Mouse (Mus musculus): ENCODE measurements around the gene Pank3. TPM values are rescaled to one million over a fixed set of nuclear protein-coding genes. Genes with fewer than 3 reads are reported as not detected.

Gene Pank3
- total and polyA plus RNA-seq, 3 experiments: 18.2 to 40.2 (median 22.5) TPM

DNA sequence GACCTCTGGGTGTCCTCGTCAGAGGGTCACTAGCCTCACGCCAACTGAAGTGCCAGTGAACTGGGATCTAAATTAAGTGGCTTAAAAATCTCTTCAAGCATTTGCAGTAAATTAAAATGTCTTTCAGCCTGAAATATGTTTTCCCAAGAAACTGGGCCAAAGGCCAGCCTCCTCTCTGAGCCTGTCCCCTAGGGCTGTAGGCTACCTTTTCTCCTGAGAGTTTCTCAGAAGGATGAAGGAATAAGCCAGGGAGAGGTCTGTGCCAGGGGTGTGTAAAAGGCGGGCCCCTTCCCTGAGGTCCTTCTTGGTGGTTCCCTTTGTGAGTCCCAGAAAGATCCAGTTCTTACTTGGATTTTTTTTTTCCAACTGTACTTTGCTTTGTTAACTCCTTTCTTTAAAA is 31.2 kb upstream of the Pank3 start:
- dilution Hi-C loops (cut with MboI; ENCODE audit: extremely low pct_ligation_motif_present, extremely low pct_unique_long_range_greater_than_20kb, low sequenced_read_pairs): no loop called here
- Histone ChIP-seq H3K36me3 (replicated peaks in 1 of 2; ENCODE audit: control insufficient read depth in 1 of 2, insufficient read depth in 1 of 2, low read length in 1 of 2) (no peaks in the 10 kb centered on the region), H3K4me3 (replicated peaks in 1 of 3; ENCODE audit: low read depth in 2 of 3, low read length in 2 of 3, poor library complexity in 1 of 3) (no peak overlapping the region), H3K27me3 (replicated peaks) (peaks cover 9% of the 10 kb centered on the region), H3K4me1 (ENCODE audit: control insufficient read depth in 1 of 2, insufficient read depth in 2 of 2) (no peaks in the 10 kb centered on the region), H3K27ac (ENCODE audit: insufficient read depth, low read depth) (no peak overlapping the region), H3K9me3 (replicated peaks; ENCODE audit: low read length) (peaks cover 2% of the 10 kb centered on the region), H3K9ac (ENCODE audit: insufficient read depth, low read depth) (no peak overlapping the region), H3K79me2 (replicated peaks; ENCODE audit: control insufficient read depth, extremely low read depth, insufficient read depth, poor library complexity, severe bottlenecking) (no peaks in the 10 kb centered on the region), H3K4me2 (ENCODE audit: insufficient read depth, low read depth, poor library complexity, severe bottlenecking) (no peak overlapping the region)
- DNase-seq (ENCODE audit: extremely low read depth): no peak
- in situ Hi-C loops (cut with MboI; ENCODE audit: low pct_ligation_motif_present, low pct_unique_long_range_greater_than_20kb, low sequenced_read_pairs): no loop called here
- TF ChIP-seq PAX5 (IDR thresholded peaks at IDR 0.05; ENCODE audit: low read length) (no peak), MAX (IDR thresholded peaks at IDR 0.05; ENCODE audit: low read length) (no peak), RCOR1 (conservative IDR thresholded peaks at IDR 0.05; ENCODE audit: low read depth, low read length) (no peak)

DNA sequence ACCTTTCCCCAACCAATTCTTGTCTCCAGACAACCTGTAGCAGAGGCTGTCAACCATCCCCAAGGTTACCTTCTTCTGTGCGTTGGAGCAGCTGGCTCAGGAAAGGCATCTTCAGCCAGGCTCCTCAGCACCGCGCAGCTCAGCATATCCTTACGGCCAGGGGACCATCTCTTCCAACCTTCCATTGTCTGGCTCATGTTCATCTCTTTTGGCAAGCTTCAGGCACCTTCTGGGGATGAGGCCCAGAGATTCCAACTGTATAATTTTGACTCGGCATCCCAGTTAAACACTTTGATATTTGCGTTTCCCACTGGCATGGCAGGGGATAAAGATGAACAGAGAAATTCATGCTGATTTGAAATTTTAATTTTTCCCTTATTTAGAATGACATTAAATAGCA is 25.7 kb upstream of the Pank3 start:
- dilution Hi-C loops (cut with MboI; ENCODE audit: extremely low pct_ligation_motif_present, extremely low pct_unique_long_range_greater_than_20kb, low sequenced_read_pairs): no loop called here
- Histone ChIP-seq H3K36me3 (replicated peaks in 1 of 2; ENCODE audit: control insufficient read depth in 1 of 2, insufficient read depth in 1 of 2, low read length in 1 of 2) (no peaks in the 10 kb centered on the region), H3K27ac (ENCODE audit: insufficient read depth, low read depth) (no peak overlapping the region), H3K4me1 (ENCODE audit: control insufficient read depth in 1 of 2, insufficient read depth in 2 of 2) (0 out of 4 replicates have a peak, but pooled peaks cover 2 to 3% of the 10 kb centered on the region in 2 experiments), H3K9me3 (replicated peaks; ENCODE audit: low read length) (peaks cover 5% of the 10 kb centered on the region), H3K79me2 (replicated peaks; ENCODE audit: control insufficient read depth, extremely low read depth, insufficient read depth, poor library complexity, severe bottlenecking) (no peaks in the 10 kb centered on the region), H3K9ac (ENCODE audit: insufficient read depth, low read depth) (no peak overlapping the region), H3K27me3 (replicated peaks) (peaks cover 2% of the 10 kb centered on the region), H3K4me3 (replicated peaks in 1 of 3; ENCODE audit: low read depth in 2 of 3, low read length in 2 of 3, poor library complexity in 1 of 3) (no peak overlapping the region), H3K4me2 (ENCODE audit: insufficient read depth, low read depth, poor library complexity, severe bottlenecking) (no peak overlapping the region)
- TF ChIP-seq MAFK (IDR thresholded peaks at IDR 0.05; ENCODE audit: insufficient replicate concordance, low read length): no peak
- in situ Hi-C loops (cut with MboI; ENCODE audit: low pct_ligation_motif_present, low pct_unique_long_range_greater_than_20kb, low sequenced_read_pairs): no loop called here
- DNase-seq (ENCODE audit: extremely low read depth): no peak

DNA sequence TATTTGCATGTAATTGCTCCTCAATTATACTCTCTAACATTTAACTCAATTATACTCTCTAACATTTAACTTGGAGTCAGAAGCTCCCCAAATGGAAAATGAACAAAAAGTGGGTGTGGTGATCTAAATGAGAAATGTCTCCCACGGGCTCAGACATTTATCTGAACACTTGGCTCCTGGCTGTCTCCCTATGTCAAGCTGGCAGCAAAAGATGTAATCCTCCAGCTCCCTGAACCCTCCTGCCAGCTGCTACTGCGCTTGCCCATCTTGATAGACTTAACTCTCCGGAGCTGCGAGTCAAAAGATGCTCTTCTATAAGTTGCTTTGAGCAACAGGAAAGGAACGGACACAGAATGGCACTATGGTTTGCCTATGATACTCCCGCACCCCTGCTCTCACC is 24.7 kb upstream of the Pank3 start:
- Histone ChIP-seq H3K4me1 (ENCODE audit: control insufficient read depth in 1 of 2, insufficient read depth in 2 of 2) (0 out of 4 replicates have a peak, but pooled peaks cover 2 to 3% of the 10 kb centered on the region in 2 experiments), H3K9ac (ENCODE audit: insufficient read depth, low read depth) (no peak overlapping the region), H3K27ac (ENCODE audit: insufficient read depth, low read depth) (no peak overlapping the region), H3K4me2 (ENCODE audit: insufficient read depth, low read depth, poor library complexity, severe bottlenecking) (no peak overlapping the region), H3K36me3 (replicated peaks in 1 of 2; ENCODE audit: control insufficient read depth in 1 of 2, insufficient read depth in 1 of 2, low read length in 1 of 2) (no peaks in the 10 kb centered on the region), H3K4me3 (replicated peaks in 1 of 3; ENCODE audit: low read depth in 2 of 3, low read length in 2 of 3, poor library complexity in 1 of 3) (no peak overlapping the region), H3K79me2 (replicated peaks; ENCODE audit: control insufficient read depth, extremely low read depth, insufficient read depth, poor library complexity, severe bottlenecking) (no peaks in the 10 kb centered on the region), H3K9me3 (replicated peaks; ENCODE audit: low read length) (peaks cover 5% of the 10 kb centered on the region), H3K27me3 (replicated peaks) (no peaks in the 10 kb centered on the region)
- TF ChIP-seq NRF1 (IDR thresholded peaks at IDR 0.05; ENCODE audit: low read depth, low read length) (no peak), NELFE (IDR thresholded peaks at IDR 0.05; ENCODE audit: low read depth, low read length) (no peak), ZKSCAN1 (IDR thresholded peaks at IDR 0.05; ENCODE audit: borderline replicate concordance, low read depth, low read length) (no peak), ELF1 (IDR thresholded peaks at IDR 0.05; ENCODE audit: low read depth, low read length) (no peak), MAZ (IDR thresholded peaks at IDR 0.05; ENCODE audit: low read depth, low read length) (no peak), BHLHE40 (IDR thresholded peaks at IDR 0.05; ENCODE audit: low read depth, low read length) (no peak), ZMIZ1 (IDR thresholded peaks at IDR 0.05; ENCODE audit: low read depth, low read length) (no peak), MXI1 (IDR thresholded peaks at IDR 0.05; ENCODE audit: low read depth, low read length) (no peak), MAFK (IDR thresholded peaks at IDR 0.05; ENCODE audit: insufficient replicate concordance, low read length) (no peak), JUN (IDR thresholded peaks at IDR 0.05; ENCODE audit: insufficient read depth, low read depth, low read length) (no peak), RCOR1 (conservative IDR thresholded peaks at IDR 0.05; ENCODE audit: low read depth, low read length) (no peak), USF1 (IDR thresholded peaks at IDR 0.05; ENCODE audit: low read depth, low read length) (no peak), CHD2 (IDR thresholded peaks at IDR 0.05; ENCODE audit: low read length) (no peak), TBP (conservative IDR thresholded peaks at IDR 0.05; ENCODE audit: low read depth, low read length) (no peak), ETS1 (conservative IDR thresholded peaks at IDR 0.05; ENCODE audit: low read depth, low read length) (no peak)
- in situ Hi-C loops (cut with MboI; ENCODE audit: low pct_ligation_motif_present, low pct_unique_long_range_greater_than_20kb, low sequenced_read_pairs) (no loop called here), dilution Hi-C loops (cut with MboI; ENCODE audit: extremely low pct_ligation_motif_present, extremely low pct_unique_long_range_greater_than_20kb, low sequenced_read_pairs) (no loop called here)
- DNase-seq (ENCODE audit: extremely low read depth): no peak
